Mouse (Mus musculus): ENCODE measurements around the gene Arid5b. TPM values are rescaled to one million over a fixed set of nuclear protein-coding genes. Genes with fewer than 3 reads are reported as not detected.
A peak's percentile ranks its signal among the peaks of the same experiment; 100 is the strongest.

Gene Arid5b
- polyA plus RNA-seq, 1 experiment from 2014 or later = 12.2 TPM

GRCm38 (mm10) chr10:68263296-68263968 lies 15.1 kb downstream of the Arid5b start:
- no peak for TF ChIP-seq EP300 (IDR thresholded peaks at IDR 0.05; ENCODE audit: low read depth)
- TF ChIP-seq CTCF (IDR thresholded peaks at IDR 0.05; ENCODE audit: low read depth) = no peak
- Histone ChIP-seq H3K9ac (replicated peaks) (no peak overlapping the region), H3K9me3 (ENCODE audit: low read length) (no peaks in the 10 kb centered on the region), H3K4me1 (ENCODE audit: insufficient read depth) (peaks cover 30% of the 10 kb centered on the region), H3K4me2 (ENCODE audit: low read depth, low read length) (no peak overlapping the region), H3K27me3 (ENCODE audit: insufficient read depth, low read length) (no peaks in the 10 kb centered on the region), H3K36me3 (replicated peaks; ENCODE audit: insufficient read depth, low read length) (peaks cover 7% of the 10 kb centered on the region; the same call in 1 of the 2 replicates), H3K4me3 (ENCODE audit: low read depth, low read length) (no peak overlapping the region), H3K27ac (ENCODE audit: low read depth) (peak overlapping the region; percentile 67)
- 56% methylated on average over 9 of the region's 9 CpGs for WGBS (ENCODE audit: insufficient replicate concordance)
- no peak for DNase-seq
- peak; percentile 35; the same call in 1 of the 2 replicates for ATAC-seq

DNA sequence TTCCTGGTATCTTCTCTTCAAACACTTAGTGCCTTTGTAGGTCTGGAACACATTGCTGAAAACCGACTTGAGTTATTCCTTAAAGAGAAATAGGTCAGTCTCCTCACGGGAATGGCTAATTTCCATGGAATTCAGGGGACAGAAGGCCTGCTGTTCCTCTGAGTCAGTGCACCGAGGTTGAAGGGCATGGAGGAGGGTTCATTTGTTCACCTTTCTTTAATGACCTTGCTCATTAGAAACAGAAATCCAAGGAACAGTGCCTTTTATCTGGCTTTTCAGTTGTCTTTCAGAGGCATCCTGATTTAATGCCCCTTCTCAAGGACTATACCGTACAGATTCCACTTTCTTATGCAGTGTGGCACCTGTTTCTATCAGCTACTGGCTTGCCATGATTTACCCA lies 18.9 kb downstream of the Arid5b start:
- H3K27me3 ChIP-seq (ENCODE audit: insufficient read depth, low read length) = no peaks in the 10 kb centered on the region
- H3K9ac ChIP-seq (replicated peaks) = no peak overlapping the region
- no peaks in the 10 kb centered on the region for H3K9me3 ChIP-seq (ENCODE audit: low read length)
- ATAC-seq (no peak), DNase-seq (no peak)
- no peaks in the 10 kb centered on the region for H3K36me3 ChIP-seq (replicated peaks; ENCODE audit: insufficient read depth, low read length)
- TF ChIP-seq CTCF (IDR thresholded peaks at IDR 0.05; ENCODE audit: low read depth) (no peak), EP300 (IDR thresholded peaks at IDR 0.05; ENCODE audit: low read depth) (no peak)
- WGBS (ENCODE audit: insufficient replicate concordance) = 56% methylated on average over 4 of the region's 4 CpGs
- H3K4me1 ChIP-seq (ENCODE audit: insufficient read depth) = peaks cover 19% of the 10 kb centered on the region
- H3K27ac ChIP-seq (ENCODE audit: low read depth) = no peak overlapping the region
- no peak overlapping the region for H3K4me3 ChIP-seq (ENCODE audit: low read depth, low read length)
- no peak overlapping the region for H3K4me2 ChIP-seq (ENCODE audit: low read depth, low read length)

DNA sequence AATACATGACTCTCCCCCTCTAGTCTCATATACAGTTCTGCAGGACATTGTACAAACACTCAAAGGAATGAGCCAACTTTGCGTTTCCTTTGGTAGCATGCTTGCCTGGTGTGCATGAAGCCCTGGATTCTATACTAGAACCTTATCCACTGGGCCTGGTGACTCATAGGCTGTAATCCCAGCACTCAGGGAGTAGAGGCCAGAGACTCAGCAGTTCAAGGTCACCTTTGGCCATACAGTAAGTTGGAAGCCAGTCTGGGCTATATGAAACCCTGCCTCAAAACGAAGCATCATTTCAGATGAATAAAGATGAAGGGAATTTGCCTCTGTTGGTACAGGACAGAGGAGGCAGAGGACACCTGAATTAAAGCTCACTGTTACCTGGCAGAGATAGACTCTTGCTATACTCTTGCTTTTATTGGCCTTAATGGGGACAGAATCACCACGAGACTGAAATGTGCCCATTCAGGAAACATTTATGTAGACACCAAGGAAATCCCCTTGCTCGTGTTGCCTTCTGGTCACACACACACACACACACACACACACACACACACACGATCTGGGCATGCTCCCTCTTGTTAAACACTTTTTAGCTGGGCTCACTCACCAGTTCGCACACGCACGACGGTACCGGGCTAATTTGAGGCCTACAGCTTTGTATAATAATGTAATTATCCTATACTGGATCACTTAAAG lies 21.0 kb downstream of the Arid5b start:
- Histone ChIP-seq H3K9ac (replicated peaks) (no peak overlapping the region), H3K4me1 (ENCODE audit: insufficient read depth) (peaks cover 9% of the 10 kb centered on the region; the same call in 1 of the 2 replicates), H3K9me3 (ENCODE audit: low read length) (no peaks in the 10 kb centered on the region), H3K27ac (ENCODE audit: low read depth) (no peak overlapping the region), H3K4me3 (ENCODE audit: low read depth, low read length) (no peak overlapping the region), H3K4me2 (ENCODE audit: low read depth, low read length) (no peak overlapping the region), H3K27me3 (ENCODE audit: insufficient read depth, low read length) (no peaks in the 10 kb centered on the region), H3K36me3 (replicated peaks; ENCODE audit: insufficient read depth, low read length) (no peaks in the 10 kb centered on the region)
- DNase-seq (no peak), ATAC-seq (no peak)
- 78% methylated on average over 10 of the region's 10 CpGs for WGBS (ENCODE audit: insufficient replicate concordance)
- TF ChIP-seq EP300 (IDR thresholded peaks at IDR 0.05; ENCODE audit: low read depth) (no peak), CTCF (IDR thresholded peaks at IDR 0.05; ENCODE audit: low read depth) (no peak)

DNA sequence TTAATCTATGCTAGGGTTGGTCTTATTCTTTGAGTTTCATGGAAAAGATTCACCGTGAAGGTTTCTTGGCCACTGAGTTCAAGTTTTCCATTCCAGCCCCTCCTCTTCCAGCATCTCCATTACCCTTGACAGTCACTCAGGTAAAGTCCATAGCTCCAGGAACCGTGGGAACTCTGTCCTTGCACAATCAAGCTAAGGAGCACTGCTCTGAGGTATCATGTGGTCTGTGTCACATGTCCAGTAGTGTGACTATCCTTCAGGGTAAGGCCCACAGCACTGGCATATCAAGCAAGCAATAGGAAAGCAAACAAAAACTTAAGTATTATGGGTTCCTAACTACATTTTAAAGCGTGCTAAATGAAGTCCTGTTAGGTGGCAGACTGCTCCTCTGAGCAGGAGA lies 22.4 kb downstream of the Arid5b start:
- 66% methylated on average over 3 of the region's 3 CpGs for WGBS (ENCODE audit: insufficient replicate concordance)
- no peak for DNase-seq
- TF ChIP-seq EP300 (IDR thresholded peaks at IDR 0.05; ENCODE audit: low read depth) (no peak), CTCF (IDR thresholded peaks at IDR 0.05; ENCODE audit: low read depth) (no peak)
- Histone ChIP-seq H3K36me3 (replicated peaks; ENCODE audit: insufficient read depth, low read length) (no peaks in the 10 kb centered on the region), H3K27ac (ENCODE audit: low read depth) (no peak overlapping the region), H3K27me3 (ENCODE audit: insufficient read depth, low read length) (no peaks in the 10 kb centered on the region), H3K4me1 (ENCODE audit: insufficient read depth) (peaks cover 9% of the 10 kb centered on the region; the same call in 1 of the 2 replicates), H3K9ac (replicated peaks) (no peak overlapping the region), H3K4me2 (ENCODE audit: low read depth, low read length) (no peak overlapping the region), H3K9me3 (ENCODE audit: low read length) (no peaks in the 10 kb centered on the region), H3K4me3 (ENCODE audit: low read depth, low read length) (no peak overlapping the region)
- ATAC-seq = no peak

DNA sequence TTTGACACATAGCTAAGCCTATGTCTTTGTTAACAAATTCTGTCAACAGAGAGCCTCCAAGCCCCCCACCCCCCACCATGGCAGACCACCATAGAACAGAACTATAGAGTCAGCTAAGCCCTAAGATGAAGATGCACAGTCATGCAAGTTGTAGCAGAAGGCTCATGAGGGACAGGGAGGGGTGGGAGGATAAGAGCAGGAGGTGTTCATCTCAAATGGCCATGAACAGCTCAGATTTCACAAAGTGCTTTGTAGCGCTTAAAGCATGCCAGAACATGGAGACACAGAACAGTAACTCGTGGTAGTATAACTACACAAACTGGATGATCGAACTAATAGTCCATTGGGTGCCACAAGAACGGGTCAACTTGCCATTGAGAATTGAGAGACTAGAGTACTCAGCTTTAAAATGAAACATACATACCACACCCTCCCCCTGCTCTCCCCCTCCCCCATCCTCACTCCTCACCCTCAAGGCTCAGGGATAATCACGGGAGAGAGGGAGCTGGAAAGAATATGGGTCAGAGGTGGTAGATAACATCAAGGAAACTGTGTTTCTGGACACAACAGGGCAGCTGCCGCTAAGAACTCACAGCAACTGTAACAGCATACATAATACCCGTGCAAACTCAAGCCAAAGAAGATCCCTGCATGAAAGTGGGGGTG lies 25.0 kb downstream of the Arid5b start:
- H3K4me2 ChIP-seq (ENCODE audit: low read depth, low read length) = no peak overlapping the region
- no peak overlapping the region for H3K4me3 ChIP-seq (ENCODE audit: low read depth, low read length)
- no peaks in the 10 kb centered on the region for H3K36me3 ChIP-seq (replicated peaks; ENCODE audit: insufficient read depth, low read length)
- no peak for ATAC-seq
- 78% methylated on average over 7 of the region's 7 CpGs for WGBS (ENCODE audit: insufficient replicate concordance)
- H3K27me3 ChIP-seq (ENCODE audit: insufficient read depth, low read length) = no peaks in the 10 kb centered on the region
- peaks cover 13% of the 10 kb centered on the region for H3K4me1 ChIP-seq (ENCODE audit: insufficient read depth)
- no peak overlapping the region for H3K9ac ChIP-seq (replicated peaks)
- TF ChIP-seq EP300 (IDR thresholded peaks at IDR 0.05; ENCODE audit: low read depth) (no peak), CTCF (IDR thresholded peaks at IDR 0.05; ENCODE audit: low read depth) (no peak)
- no peak overlapping the region for H3K27ac ChIP-seq (ENCODE audit: low read depth)
- H3K9me3 ChIP-seq (ENCODE audit: low read length) = no peaks in the 10 kb centered on the region
- DNase-seq = no peak

DNA sequence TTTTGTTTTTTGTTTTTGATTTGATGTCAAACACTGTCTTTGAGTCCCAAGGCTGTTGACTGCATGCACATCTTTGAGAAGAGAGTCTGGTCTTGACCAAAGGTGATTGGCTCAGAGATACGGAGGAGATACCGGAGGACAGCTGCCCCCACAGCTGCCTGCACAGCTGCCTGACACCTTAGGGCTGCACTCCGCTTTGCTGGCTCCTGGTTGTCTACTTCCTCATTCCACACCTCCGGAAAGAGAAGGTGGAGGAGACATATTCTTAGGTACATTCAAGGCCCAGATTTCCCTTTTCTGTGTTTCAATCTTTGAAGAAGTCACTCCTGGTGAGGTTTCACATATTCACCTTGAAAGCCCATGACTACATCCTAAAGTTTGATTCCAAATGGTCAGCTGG lies 25.9 kb downstream of the Arid5b start:
- no peak for TF ChIP-seq CTCF (IDR thresholded peaks at IDR 0.05; ENCODE audit: low read depth)
- no peak for TF ChIP-seq EP300 (IDR thresholded peaks at IDR 0.05; ENCODE audit: low read depth)
- H3K9me3 ChIP-seq (ENCODE audit: low read length) = no peaks in the 10 kb centered on the region
- H3K36me3 ChIP-seq (replicated peaks; ENCODE audit: insufficient read depth, low read length) = no peaks in the 10 kb centered on the region
- H3K4me1 ChIP-seq (ENCODE audit: insufficient read depth) = peaks cover 16% of the 10 kb centered on the region
- no peak overlapping the region for H3K4me3 ChIP-seq (ENCODE audit: low read depth, low read length)
- no peak overlapping the region for H3K9ac ChIP-seq (replicated peaks)
- H3K27ac ChIP-seq (ENCODE audit: low read depth) = no peak overlapping the region
- DNase-seq (no peak), ATAC-seq (no peak)
- WGBS (ENCODE audit: insufficient replicate concordance) = 49% methylated on average over 4 of the region's 4 CpGs
- H3K4me2 ChIP-seq (ENCODE audit: low read depth, low read length) = no peak overlapping the region
- no peaks in the 10 kb centered on the region for H3K27me3 ChIP-seq (ENCODE audit: insufficient read depth, low read length)

Measured in liver, postnatal 0 days (tissue).